Mouse (Mus musculus): ENCODE measurements around the gene Dpf1. TPM values are rescaled to one million over a fixed set of nuclear protein-coding genes. Genes with fewer than 3 reads are reported as not detected.
A peak's percentile ranks its signal among the peaks of the same experiment; 100 is the strongest.

Dpf1 gene
- polyA plus RNA-seq, 2 experiments from 2014 or later: not detected

- ATAC-seq: no peak
These were observed 14.7 kb upstream of the Dpf1 start, which contains the start of gene Ppp1r14a for GRCm38 (mm10) chr7:29288942-29289638. Gene Ppp1r14a (plus strand): TSS chr7:29289308.

GRCm38 (mm10) chr7:29289856-29290255 lies 13.9 kb upstream of the Dpf1 start:
- no peak for ATAC-seq

GRCm38 (mm10) chr7:29290691-29291485 lies 12.9 kb upstream of the Dpf1 start:
- ATAC-seq: no peak

GRCm38 (mm10) chr7:29291616-29292457 lies 11.9 kb upstream of the Dpf1 start:
- no peak for ATAC-seq

- ATAC-seq: no peak
These were observed 11.2 kb upstream of the Dpf1 start for GRCm38 (mm10) chr7:29292458-29293098.

- ATAC-seq: no peak
These were observed 10.4 kb upstream of the Dpf1 start for GRCm38 (mm10) chr7:29293131-29294065.

GRCm38 (mm10) chr7:29294111-29294761 lies 9.5 kb upstream of the Dpf1 start:
- ATAC-seq: no peak

GRCm38 (mm10) chr7:29295861-29296647 lies 7.7 kb upstream of the Dpf1 start:
- no peak for ATAC-seq

- no peak for ATAC-seq
These were observed 6.8 kb upstream of the Dpf1 start for GRCm38 (mm10) chr7:29296998-29297397.

- no peak for ATAC-seq
These were observed 2.6 kb upstream of the Dpf1 start for GRCm38 (mm10) chr7:29301127-29301566.

- no peak for ATAC-seq
These were observed 1.1 kb upstream of the Dpf1 start for GRCm38 (mm10) chr7:29302641-29303040.

GRCm38 (mm10) chr7:29304463-29305262 lies 912 bp downstream of the Dpf1 start:
- ATAC-seq: no peak

- ATAC-seq: no peak
These were observed 1.7 kb downstream of the Dpf1 start for GRCm38 (mm10) chr7:29305263-29305988.

- no peak for ATAC-seq
These were observed 2.4 kb downstream of the Dpf1 start for GRCm38 (mm10) chr7:29306108-29306507.

GRCm38 (mm10) chr7:29306619-29307018 lies 2.9 kb downstream of the Dpf1 start:
- ATAC-seq: no peak

- peak; percentile 40 for ATAC-seq
These were observed 3.8 kb downstream of the Dpf1 start for GRCm38 (mm10) chr7:29307350-29308104.

GRCm38 (mm10) chr7:29309221-29309721 lies 5.5 kb downstream of the Dpf1 start:
- ATAC-seq: no peak
